Mouse (Mus musculus) hindbrain, embryonic 16.5 days (tissue): ENCODE results near the gene Gm43738. TPM values are rescaled to one million over a fixed set of nuclear protein-coding genes. Genes with fewer than 3 reads are reported as not detected.

Source experiments
- ATAC-seq: fragments of 200-750 bp; cut with Nextera tagmentation; 2 replicates; pipeline ENCODE4 v1.8.0; 2017; ENCODE audit warnings: moderate TSS enrichment, moderate library complexity
- H3K27ac ChIP-seq: fragments of 300-500 bp; sonication (generic); 2 replicates; pipeline ENCODE4 v1.5.1; 2014; ENCODE audit warnings: low read depth, mild to moderate bottlenecking, control low read depth, low read length, moderate library complexity
- H3K27me3 ChIP-seq: fragments of 300-500 bp; sonication (generic); replicated peaks from 2 replicates; pipeline ENCODE4 v1.6.1; 2014; ENCODE audit warnings: low read length; ENCODE audit not compliant: control insufficient read depth, insufficient read depth
- H3K36me3 ChIP-seq: fragments of 300-500 bp; sonication (generic); 2 replicates; pipeline ENCODE4 v1.6.1; 2014; ENCODE audit warnings: mild to moderate bottlenecking, low read length, moderate library complexity, mixed read lengths; ENCODE audit not compliant: control insufficient read depth, insufficient read depth
- H3K4me1 ChIP-seq: fragments of 300-500 bp; sonication (generic); 2 replicates; pipeline ENCODE4 v1.6.1; 2014; ENCODE audit warnings: low read depth, low read length; ENCODE audit not compliant: control insufficient read depth, insufficient read depth
- H3K4me2 ChIP-seq: fragments of 300-500 bp; sonication (generic); 2 replicates; pipeline ENCODE4 v1.6.1; 2014; ENCODE audit warnings: mild to moderate bottlenecking, low read length, control low read depth, moderate library complexity
- H3K4me3 ChIP-seq: fragments of 300-500 bp; sonication (generic); 2 replicates; pipeline ENCODE4 v1.5.1; 2014; ENCODE audit warnings: mild to moderate bottlenecking, low read length, control low read depth, moderate library complexity
- H3K9ac ChIP-seq: fragments of 300-500 bp; sonication (generic); 2 replicates; pipeline ENCODE4 v1.6.1; 2014; ENCODE audit warnings: low read depth, mild to moderate bottlenecking, control low read depth, low read length, moderate library complexity
- H3K9me3 ChIP-seq: fragments of 300-500 bp; sonication (generic); 2 replicates; pipeline ENCODE4 v1.6.1; 2014; ENCODE audit warnings: mild to moderate bottlenecking, low read length, moderate library complexity; ENCODE audit not compliant: control insufficient read depth
- WGBS: fragments of 180-500 bp; shearing (Covaris S2); extraction: QIAGEN DNeasy Blood & Tissue Kit; methylation state at CpG from one replicate; pipeline ENCODE4 v1.1.7; 2014; 5-methylcytosine and 5-hydroxymethylcytosine counted together
- polyA plus RNA-seq: library from polyadenylated mRNA; unstranded; fragments of >200 nt; fragmentation: Nextera tagmentation; extraction: Ambion mirVana; gene quantifications from 2 replicates; pipeline ENCODE4 v1.2.1, GENCODE M21; 2015

Gene Gm43738
- polyA plus RNA-seq, result not detected in 2 replicates

DNA sequence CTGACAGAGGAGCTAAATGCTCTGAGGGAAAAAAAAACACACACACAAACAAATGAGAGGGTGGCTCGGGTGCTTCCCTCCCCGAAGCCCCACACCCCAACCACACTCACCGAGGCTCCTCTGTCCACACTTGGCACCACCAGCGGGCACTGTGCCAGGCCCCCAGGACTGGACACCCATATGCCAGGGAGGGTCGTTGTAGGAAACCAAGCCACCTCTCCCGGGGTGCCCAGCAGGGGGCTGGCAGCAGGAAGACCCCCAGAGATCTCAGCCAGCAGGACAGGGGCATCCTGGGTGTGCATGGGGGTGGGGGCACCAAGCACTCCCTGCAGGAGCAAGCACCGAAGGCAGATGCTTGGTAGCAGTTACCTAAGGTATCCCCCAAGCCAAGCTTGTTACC, at the start of gene Gm43738:
TSS of gene Gm43738 (minus strand) at position 289 of the 400 bp plus-strand sequence.
- ATAC-seq, result no peak
- Histone ChIP-seq H3K36me3 (peaks cover 17% of the 10 kb centered on the region), H3K4me1 (peaks cover 27% of the 10 kb centered on the region), H3K27ac (peak within 1 kb of the TSS; percentile 70), H3K9ac (peak within 1 kb of the TSS; percentile 72), H3K27me3 (no peaks in the 10 kb centered on the region), H3K4me3 (peak within 1 kb of the TSS; percentile 62), H3K4me2 (peak within 1 kb of the TSS; percentile 87), H3K9me3 (no peaks in the 10 kb centered on the region)
- whole genome bisulfite sequencing, result 34% methylated on average over 7 of the region's 7 CpGs

DNA sequence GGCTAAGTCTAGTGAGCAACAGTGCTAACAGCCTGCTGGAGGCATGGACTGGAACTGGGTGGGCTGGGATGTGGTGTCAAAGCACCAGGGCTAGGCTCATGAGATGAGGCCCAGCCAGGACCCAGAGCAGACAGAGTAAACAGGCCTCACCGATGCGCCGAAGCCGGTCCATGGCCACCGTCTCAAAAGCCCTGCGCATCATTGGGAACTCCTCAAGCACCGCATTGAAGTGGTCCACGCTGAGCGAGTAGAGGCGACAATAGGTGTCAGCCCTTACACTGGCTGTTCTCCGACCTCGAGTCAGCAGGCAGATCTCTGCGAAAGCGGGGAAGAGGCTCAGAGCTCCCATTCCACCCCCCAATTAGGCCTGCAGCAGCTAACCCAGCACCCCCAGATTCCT, 47.7 kb upstream of the Gm43738 start:
- 72% methylated on average over 14 of the region's 14 CpGs for WGBS
- H3K27ac ChIP-seq, result no peak overlapping the region
- no peak for ATAC-seq
- H3K4me3 ChIP-seq, result no peak overlapping the region
- H3K4me2 ChIP-seq, result no peak overlapping the region
- no peaks in the 10 kb centered on the region for H3K9me3 ChIP-seq
- no peaks in the 10 kb centered on the region for H3K4me1 ChIP-seq
- no peaks in the 10 kb centered on the region for H3K27me3 ChIP-seq
- peaks cover 7% of the 10 kb centered on the region; the same call in 1 of the 2 replicates for H3K36me3 ChIP-seq
- no peak overlapping the region for H3K9ac ChIP-seq

DNA sequence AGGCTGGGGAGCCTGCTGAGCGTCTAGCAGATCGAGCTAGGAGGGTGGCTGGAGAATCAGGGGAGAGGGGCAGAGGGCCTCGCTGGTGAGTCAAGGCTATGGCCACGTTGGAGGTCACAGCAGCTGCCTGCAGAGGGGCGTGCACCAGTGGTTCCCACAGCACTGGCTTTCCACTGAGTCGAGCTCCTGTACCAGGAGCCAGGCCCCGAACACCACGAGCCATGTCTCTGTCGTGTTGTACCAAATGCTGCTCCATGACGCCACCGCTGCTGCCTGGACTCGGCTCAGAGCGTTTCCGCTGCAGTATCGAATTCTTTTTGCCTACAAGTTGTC, 47.0 kb upstream of the Gm43738 start:
- no peak overlapping the region for H3K4me2 ChIP-seq
- no peak overlapping the region for H3K27ac ChIP-seq
- no peaks in the 10 kb centered on the region for H3K9me3 ChIP-seq
- no peaks in the 10 kb centered on the region for H3K4me1 ChIP-seq
- H3K27me3 ChIP-seq, result no peaks in the 10 kb centered on the region
- no peak for ATAC-seq
- H3K9ac ChIP-seq, result no peak overlapping the region
- H3K36me3 ChIP-seq, result peaks cover 7% of the 10 kb centered on the region; the same call in 1 of the 2 replicates
- no peak overlapping the region for H3K4me3 ChIP-seq
- 25% methylated on average over 15 of the region's 15 CpGs for WGBS

DNA sequence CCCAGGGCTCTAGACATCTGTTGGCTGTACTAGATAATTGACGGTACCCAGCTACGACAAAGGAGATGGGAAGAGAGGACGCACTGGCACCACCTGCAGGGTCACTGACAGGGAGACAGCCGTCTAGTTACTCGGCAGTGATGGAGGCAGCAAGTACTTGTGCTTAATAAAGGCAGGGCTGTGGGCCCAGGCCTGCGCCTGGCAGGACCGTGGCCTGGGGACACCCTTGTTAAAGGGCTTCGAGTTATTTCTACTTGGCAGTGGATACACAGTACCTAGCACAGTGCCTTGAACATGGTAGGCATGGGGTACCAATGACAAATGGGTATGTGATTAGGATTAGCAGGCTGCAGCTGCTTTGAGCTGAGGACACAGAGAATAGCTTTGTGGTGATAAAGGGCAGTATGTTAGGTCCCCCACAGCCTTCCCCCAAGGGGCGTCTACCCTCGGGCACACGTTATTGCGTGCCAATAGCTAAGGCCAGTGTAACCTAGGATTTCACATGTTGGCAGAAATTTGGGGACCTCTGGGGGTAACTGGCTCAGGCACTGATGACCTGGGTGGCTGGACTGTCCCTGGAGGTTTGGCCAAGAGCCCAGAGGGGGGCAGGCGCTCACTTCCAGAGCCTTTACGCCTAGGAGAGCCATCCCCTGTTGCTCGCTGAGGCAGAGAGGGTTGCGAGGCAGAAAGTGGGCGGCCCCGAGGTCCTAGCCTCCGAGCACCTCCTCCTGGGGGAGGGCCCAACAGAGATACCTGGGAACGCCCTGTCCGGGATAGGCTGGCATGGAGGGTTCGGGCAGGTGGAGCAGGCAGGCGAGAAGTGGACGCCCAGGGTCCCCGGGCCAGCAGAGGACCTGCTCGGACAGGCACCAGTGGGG, 46.4 kb upstream of the Gm43738 start:
- no peak overlapping the region for H3K4me2 ChIP-seq
- ATAC-seq, result peak; percentile 25
- 22% methylated on average over 26 of the region's 26 CpGs for WGBS

DNA sequence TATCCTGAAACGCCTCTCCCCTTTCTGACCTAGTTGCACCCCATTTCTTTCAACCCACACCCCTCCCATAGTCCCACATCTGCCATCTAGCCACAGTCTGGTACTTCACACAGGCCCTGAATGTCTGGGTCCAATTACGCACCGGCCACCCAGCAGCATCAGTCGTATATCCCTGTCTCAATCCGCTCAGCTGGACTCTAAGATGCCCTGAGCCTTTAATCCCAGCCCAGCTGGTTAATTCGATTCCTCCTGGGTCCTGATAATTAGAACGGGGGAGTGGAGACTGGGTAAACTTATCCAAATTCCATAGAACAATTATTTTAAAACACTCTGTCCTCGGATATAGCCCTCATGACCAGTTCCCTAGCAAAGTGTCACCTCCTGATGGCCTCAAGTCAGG, 44.7 kb upstream of the Gm43738 start:
- no peak for ATAC-seq
- no peaks in the 10 kb centered on the region for H3K9me3 ChIP-seq
- 51% methylated on average over 8 of the region's 8 CpGs for WGBS
- H3K27ac ChIP-seq, result no peak overlapping the region
- no peaks in the 10 kb centered on the region for H3K36me3 ChIP-seq
- H3K9ac ChIP-seq, result no peak overlapping the region
- no peak overlapping the region for H3K4me2 ChIP-seq
- no peak overlapping the region for H3K4me3 ChIP-seq
- no peaks in the 10 kb centered on the region for H3K4me1 ChIP-seq
- H3K27me3 ChIP-seq, result no peaks in the 10 kb centered on the region

More for the DNA sequence above, 46.4 kb upstream of the Gm43738 start:
- H3K4me1 ChIP-seq, result no peaks in the 10 kb centered on the region
- H3K36me3 ChIP-seq, result peaks cover 7% of the 10 kb centered on the region; the same call in 1 of the 2 replicates
- no peak overlapping the region for H3K27ac ChIP-seq
- no peaks in the 10 kb centered on the region for H3K27me3 ChIP-seq
- H3K9ac ChIP-seq, result no peak overlapping the region
- H3K4me3 ChIP-seq, result no peak overlapping the region
- H3K9me3 ChIP-seq, result no peaks in the 10 kb centered on the region

DNA sequence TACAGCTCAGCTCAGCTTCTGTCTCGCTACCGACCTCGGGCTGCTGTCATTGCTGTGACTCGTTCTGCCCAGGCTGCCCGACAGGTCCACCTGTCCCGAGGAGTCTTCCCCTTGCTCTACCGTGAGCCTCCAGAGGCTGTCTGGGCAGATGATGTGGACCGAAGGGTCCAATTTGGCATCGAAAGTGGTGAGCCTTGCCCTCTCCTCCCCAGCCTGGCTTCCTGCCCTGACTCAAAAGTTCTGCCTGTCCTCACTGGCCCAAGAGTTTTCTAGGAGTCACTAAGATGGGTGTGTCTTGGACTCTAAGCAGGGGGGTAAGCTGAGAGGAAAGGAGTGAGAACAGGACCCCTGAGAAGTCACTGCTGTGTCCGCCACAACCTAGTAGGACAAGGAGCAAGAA, 43.9 kb upstream of the Gm43738 start:
- 82% methylated on average over 10 of the region's 10 CpGs for WGBS
- Histone ChIP-seq H3K4me1 (no peaks in the 10 kb centered on the region), H3K27ac (no peak overlapping the region), H3K9ac (no peak overlapping the region), H3K4me3 (no peak overlapping the region), H3K4me2 (no peak overlapping the region), H3K27me3 (no peaks in the 10 kb centered on the region), H3K9me3 (no peaks in the 10 kb centered on the region), H3K36me3 (no peaks in the 10 kb centered on the region)
- ATAC-seq, result no peak

DNA sequence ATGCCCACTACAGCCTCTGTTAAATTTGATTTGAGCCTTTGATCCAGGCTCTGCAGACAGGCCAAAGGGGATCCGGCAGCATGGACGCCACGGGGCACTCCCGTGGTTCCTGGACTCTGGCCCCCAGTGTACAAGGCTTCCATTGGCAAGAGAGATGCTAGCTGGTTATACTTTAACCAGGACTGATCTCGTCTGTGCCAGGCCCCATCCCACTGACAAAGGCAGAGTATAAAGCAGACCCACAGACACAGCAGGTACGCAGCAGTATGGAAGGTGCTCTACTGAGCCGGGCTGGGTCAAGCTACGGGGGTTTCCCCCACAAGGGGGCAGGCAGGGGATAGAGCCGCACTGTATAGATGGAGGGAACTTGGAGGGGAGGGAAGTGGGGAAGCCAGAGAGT, 35.5 kb upstream of the Gm43738 start:
- Histone ChIP-seq H3K9ac (no peak overlapping the region), H3K9me3 (no peaks in the 10 kb centered on the region), H3K27me3 (no peaks in the 10 kb centered on the region), H3K4me2 (no peak overlapping the region), H3K36me3 (no peaks in the 10 kb centered on the region), H3K4me3 (no peak overlapping the region), H3K4me1 (peaks cover 5% of the 10 kb centered on the region; the same call in 1 of the 2 replicates), H3K27ac (no peak overlapping the region)
- 30% methylated on average over 9 of the region's 9 CpGs for WGBS
- no peak for ATAC-seq

DNA sequence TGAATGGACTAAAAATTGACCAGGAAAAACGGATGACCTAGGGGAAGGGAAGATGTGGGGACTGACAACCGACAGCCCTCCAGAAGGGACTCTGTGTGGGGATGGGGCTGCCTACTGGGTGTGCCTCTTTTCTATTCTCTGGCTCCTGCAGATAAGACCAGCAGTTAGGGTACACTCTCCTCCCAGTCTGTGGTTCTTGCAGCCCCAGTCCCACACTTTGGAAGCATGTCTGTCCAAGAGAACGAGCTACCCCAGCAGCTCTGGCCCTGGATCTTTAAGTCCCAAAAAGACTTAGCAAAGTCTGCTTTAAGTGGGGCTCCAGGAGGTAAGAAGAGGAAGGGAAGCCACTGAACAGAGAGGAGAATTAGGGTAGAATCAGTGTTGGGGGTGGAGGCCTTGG, 35.1 kb upstream of the Gm43738 start, which contains the start of gene Pklr:
TSS of gene Pklr (plus strand) at position 185 of the 400 bp plus-strand sequence.
- no peak within 1 kb of the TSS for H3K9ac ChIP-seq
- no peak for ATAC-seq
- 63% methylated on average over 3 of the region's 3 CpGs for WGBS
- no peaks in the 10 kb centered on the region for H3K27me3 ChIP-seq
- no peak within 1 kb of the TSS for H3K4me2 ChIP-seq
- peaks cover 5% of the 10 kb centered on the region; the same call in 1 of the 2 replicates for H3K4me1 ChIP-seq
- H3K36me3 ChIP-seq, result no peaks in the 10 kb centered on the region
- H3K9me3 ChIP-seq, result no peaks in the 10 kb centered on the region
- H3K27ac ChIP-seq, result no peak within 1 kb of the TSS
- no peak within 1 kb of the TSS for H3K4me3 ChIP-seq

DNA sequence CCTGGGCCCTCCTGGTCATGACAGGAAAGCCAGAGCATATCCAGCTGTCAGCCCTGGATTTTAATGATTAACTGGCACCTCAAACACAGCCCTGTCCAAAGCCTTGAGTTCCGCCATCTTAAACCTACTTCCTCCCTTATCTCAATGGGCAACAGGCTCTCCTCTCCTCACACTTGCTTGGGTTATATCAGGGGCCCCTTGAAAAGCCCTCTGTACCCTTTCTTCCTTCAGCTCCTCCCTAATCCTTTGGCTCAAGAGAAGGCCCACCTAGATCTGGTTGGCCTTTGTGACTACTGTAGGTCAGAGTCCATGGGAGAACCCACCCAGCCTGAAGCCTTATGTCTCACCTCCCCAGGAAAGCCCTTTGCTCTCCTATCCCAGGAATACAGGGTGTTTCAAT, 32.9 kb upstream of the Gm43738 start:
- 87% methylated on average over 1 of the region's 1 CpGs for WGBS
- no peaks in the 10 kb centered on the region for H3K27me3 ChIP-seq
- no peak overlapping the region for H3K4me3 ChIP-seq
- H3K36me3 ChIP-seq, result no peaks in the 10 kb centered on the region
- H3K9me3 ChIP-seq, result no peaks in the 10 kb centered on the region
- peaks cover 5% of the 10 kb centered on the region; the same call in 1 of the 2 replicates for H3K4me1 ChIP-seq
- no peak overlapping the region for H3K9ac ChIP-seq
- no peak overlapping the region for H3K27ac ChIP-seq
- ATAC-seq, result no peak
- no peak overlapping the region for H3K4me2 ChIP-seq
